Mouse (Mus musculus) heart, adult 9 months (tissue): ENCODE data around the gene Invs.
A peak's percentile ranks its signal among the peaks of the same experiment; 100 is the strongest.

Experiments
- DNase-seq, 2 experiments: peaks; one replicate each; pipeline ENCODE4 v3.0.0; 2022; ENCODE audit warnings: low spot score in 2 of 2

Invs gene

GRCm38 (mm10) chr4:48458436-48458835, 178.9 kb downstream of the Invs start:
- DNase-seq: no peak

GRCm38 (mm10) chr4:48461060-48461459, 181.5 kb downstream of the Invs start:
- no peak for DNase-seq

- DNase-seq: no peak
These were observed 191.4 kb downstream of the Invs start for GRCm38 (mm10) chr4:48470977-48471376.

- no peak for DNase-seq
These were observed 192.7 kb downstream of the Invs start for GRCm38 (mm10) chr4:48472052-48472791.

- DNase-seq: peak; percentile 89 to 90
These were observed 193.5 kb downstream of the Invs start, which contains the start of gene Tex10 for GRCm38 (mm10) chr4:48472792-48473650. TSS of gene Tex10 (minus strand) at chr4:48473459.

- DNase-seq: no peak
These were observed 194.1 kb downstream of the Invs start for GRCm38 (mm10) chr4:48473651-48474011.

- DNase-seq: no peak
These were observed 201.7 kb downstream of the Invs start for GRCm38 (mm10) chr4:48481287-48481686.
